Mouse (Mus musculus) embryonic fibroblast, embryonic 13.5 days (primary cell): ENCODE data around the gene Lamb2. TPM values are rescaled to one million over a fixed set of nuclear protein-coding genes. Genes with fewer than 3 reads are reported as not detected.

Experiments used
- H3K27ac ChIP-seq: 2 replicates; pipeline ENCODE4 v1.5.1; 2012; ENCODE audit warnings: low read length, control low read depth, inconsistent platforms; ENCODE audit not compliant: insufficient read depth
- H3K4me1 ChIP-seq: 2 replicates; pipeline ENCODE4 v1.6.1; 2011; ENCODE audit warnings: low read length; ENCODE audit not compliant: control insufficient read depth, insufficient read depth
- H3K4me3 ChIP-seq: 2 replicates; pipeline ENCODE4 v1.5.1; 2011; ENCODE audit warnings: mild to moderate bottlenecking, control low read depth, low read length; ENCODE audit not compliant: insufficient read depth
- CTCF ChIP-seq: IDR thresholded peaks from 2 replicates; pipeline ENCODE4 v1.5.1; 2011; ENCODE audit warnings: mild to moderate bottlenecking, control low read depth, low read length, moderate library complexity, borderline replicate concordance; ENCODE audit not compliant: insufficient read depth
- POLR2A ChIP-seq: IDR thresholded peaks from 2 replicates; pipeline ENCODE4 v1.6.1; 2011; ENCODE audit warnings: low read depth, mild to moderate bottlenecking, control low read depth, low read length, moderate library complexity
- polyA plus RNA-seq: library from polyadenylated mRNA; stranded (reverse); fragments of >200 nt; gene quantifications from 2 replicates; pipeline ENCODE4 v1.2.4, GENCODE M21; 2011; ENCODE audit warnings: low read depth; ENCODE audit not compliant: missing spikeins, insufficient read length

The Lamb2 gene
- polyA plus RNA-seq, 1 experiment = 152 TPM

- TF ChIP-seq CTCF (no peak), POLR2A (no peak)
- Histone ChIP-seq H3K4me3 (no peak overlapping the region), H3K27ac (no peak overlapping the region), H3K4me1 (no peaks in the 10 kb centered on the region)
Observed at GRCm38 (mm10) chr9:108489215-108489614, 9.7 kb downstream of the Lamb2 start.

GRCm38 (mm10) chr9:108489702-108490558 lies 10.4 kb downstream of the Lamb2 start:
- Histone ChIP-seq H3K27ac (peak overlapping the region; percentile 23), H3K4me3 (peak overlapping the region; percentile 8; the same call in 1 of the 2 replicates), H3K4me1 (no peaks in the 10 kb centered on the region)
- TF ChIP-seq POLR2A (no peak; the same call in 1 of the 2 replicates), CTCF (no peak)

DNA sequence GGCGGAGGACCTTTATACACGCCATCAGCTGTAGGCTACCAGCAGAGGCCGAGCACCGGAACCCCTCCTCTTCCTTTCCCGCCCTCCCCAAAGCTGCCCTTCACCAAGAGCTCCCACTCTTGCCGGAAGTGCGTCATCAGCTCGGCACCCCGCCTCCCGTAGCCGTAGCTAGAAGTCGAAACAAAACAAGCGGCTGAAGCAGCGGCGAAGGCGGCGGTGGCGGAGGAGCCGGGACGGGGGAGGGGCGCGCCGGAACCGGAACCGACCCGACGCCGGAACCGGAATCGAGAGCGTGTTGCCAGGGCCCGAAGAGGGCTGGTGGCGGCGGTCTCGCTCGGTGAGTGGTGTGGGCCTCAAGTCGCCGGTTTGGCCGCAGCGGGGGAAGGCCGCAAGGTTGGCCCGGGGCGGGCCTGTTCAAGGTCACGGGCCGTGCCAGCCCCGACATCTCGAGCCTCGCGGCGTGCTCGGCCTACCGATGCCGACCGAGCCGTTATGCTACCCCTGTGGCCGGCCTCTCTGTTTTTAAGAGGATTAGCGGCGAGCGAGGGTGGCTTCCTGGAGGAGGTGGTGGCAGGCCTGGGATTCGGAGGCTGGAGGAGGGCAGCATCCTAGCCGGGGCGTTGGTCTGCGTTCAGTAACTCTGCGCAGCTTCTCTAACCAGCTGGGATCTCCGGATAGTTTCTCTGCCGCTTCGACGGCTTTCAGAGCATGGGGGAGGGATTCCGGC lies 11.2 kb downstream of the Lamb2 start, which contains the start of gene Usp19:
TSS of gene Usp19 (plus strand) at position 44 of the 727 bp plus-strand sequence.
- no peak for TF ChIP-seq CTCF
- peak; percentile 50 for TF ChIP-seq POLR2A
- H3K4me1 ChIP-seq = no peaks in the 10 kb centered on the region
- H3K27ac ChIP-seq = peak within 1 kb of the TSS; percentile 95
- peak within 1 kb of the TSS; percentile 97 for H3K4me3 ChIP-seq

DNA sequence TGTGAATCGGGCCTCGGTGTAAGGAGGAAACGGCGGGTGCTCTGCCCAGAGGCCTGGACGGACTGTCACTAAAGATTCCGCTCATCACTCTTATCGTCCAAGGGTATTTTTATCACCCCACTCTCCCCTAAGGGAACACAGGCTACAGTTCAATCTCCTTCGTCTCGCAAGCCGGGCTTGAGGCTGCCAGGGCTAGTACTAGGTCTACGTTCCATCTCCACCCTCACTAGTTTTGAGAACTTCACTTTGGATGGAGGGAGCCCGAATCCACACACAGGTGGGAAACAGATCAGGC lies 11.7 kb downstream of the Lamb2 start:
- peak overlapping the region; percentile 95 for H3K27ac ChIP-seq
- peak overlapping the region; percentile 97 for H3K4me3 ChIP-seq
- no peak for TF ChIP-seq CTCF
- no peak for TF ChIP-seq POLR2A
- no peaks in the 10 kb centered on the region for H3K4me1 ChIP-seq

GRCm38 (mm10) chr9:108492043-108492750 lies 12.7 kb downstream of the Lamb2 start:
- H3K27ac ChIP-seq = peak overlapping the region; percentile 50
- peak overlapping the region; percentile 97 for H3K4me3 ChIP-seq
- TF ChIP-seq POLR2A (peak; percentile 58; the same call in 1 of the 2 replicates), CTCF (no peak)
- H3K4me1 ChIP-seq = no peaks in the 10 kb centered on the region

- no peaks in the 10 kb centered on the region for H3K4me1 ChIP-seq
- TF ChIP-seq POLR2A = no peak
- no peak for TF ChIP-seq CTCF
- H3K27ac ChIP-seq = no peak overlapping the region
- H3K4me3 ChIP-seq = no peak overlapping the region
Observed at GRCm38 (mm10) chr9:108493246-108493645, 13.7 kb downstream of the Lamb2 start.

DNA sequence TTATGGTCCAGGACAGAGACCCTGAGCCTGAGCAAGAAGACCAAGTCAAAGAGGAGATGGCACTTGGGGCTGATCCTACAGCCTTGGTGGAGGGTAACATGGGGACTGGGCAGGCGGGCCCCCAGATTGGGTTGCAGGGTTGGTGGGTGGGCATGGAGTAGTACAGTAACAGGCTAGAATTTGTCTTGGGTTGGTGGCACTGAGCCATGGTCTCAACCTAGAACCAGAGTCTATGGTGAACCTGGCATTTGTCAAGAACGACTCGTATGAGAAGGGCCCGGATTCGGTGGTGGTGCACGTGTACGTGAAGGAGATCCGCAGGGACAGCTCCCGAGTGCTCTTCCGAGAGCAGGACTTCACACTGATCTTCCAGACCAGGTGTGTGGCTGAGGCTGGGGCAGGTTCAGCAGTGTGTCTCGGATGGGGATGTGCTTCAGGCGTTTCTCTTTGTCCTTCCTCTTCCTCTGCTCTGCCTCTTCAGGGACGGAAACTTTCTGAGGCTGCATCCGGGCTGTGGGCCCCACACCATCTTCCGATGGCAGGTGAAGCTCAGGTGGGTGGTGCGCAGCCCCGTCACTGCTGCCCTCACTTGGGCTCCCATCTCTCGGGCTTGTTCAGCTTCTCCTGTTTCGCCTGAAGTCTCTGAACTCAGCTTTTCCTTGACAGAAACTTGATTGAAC lies 14.8 kb downstream of the Lamb2 start:
- TF ChIP-seq POLR2A (no peak), CTCF (no peak)
- Histone ChIP-seq H3K27ac (no peak overlapping the region), H3K4me3 (no peak overlapping the region), H3K4me1 (no peaks in the 10 kb centered on the region)

DNA sequence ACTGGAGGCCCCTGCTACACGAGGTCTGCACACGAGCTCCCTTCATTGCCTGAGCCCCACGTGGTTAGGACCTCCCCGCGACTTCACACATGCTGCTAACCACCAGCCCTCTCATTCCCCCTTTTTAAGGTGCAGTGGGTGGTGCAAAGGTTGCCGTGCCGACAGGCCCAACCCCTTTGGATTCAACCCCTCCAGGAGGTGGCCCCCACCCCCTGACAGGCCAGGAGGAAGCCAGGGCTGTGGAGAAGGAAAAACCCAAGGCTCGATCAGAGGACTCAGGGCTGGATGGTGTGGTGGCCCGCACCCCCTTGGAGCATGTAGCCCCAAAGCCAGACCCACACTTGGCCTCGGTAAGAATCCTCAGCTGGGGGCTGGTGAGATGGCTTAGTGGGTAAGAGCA lies 15.4 kb downstream of the Lamb2 start:
- no peak overlapping the region for H3K27ac ChIP-seq
- TF ChIP-seq CTCF = no peak
- no peak for TF ChIP-seq POLR2A
- H3K4me1 ChIP-seq = no peaks in the 10 kb centered on the region
- H3K4me3 ChIP-seq = no peak overlapping the region

DNA sequence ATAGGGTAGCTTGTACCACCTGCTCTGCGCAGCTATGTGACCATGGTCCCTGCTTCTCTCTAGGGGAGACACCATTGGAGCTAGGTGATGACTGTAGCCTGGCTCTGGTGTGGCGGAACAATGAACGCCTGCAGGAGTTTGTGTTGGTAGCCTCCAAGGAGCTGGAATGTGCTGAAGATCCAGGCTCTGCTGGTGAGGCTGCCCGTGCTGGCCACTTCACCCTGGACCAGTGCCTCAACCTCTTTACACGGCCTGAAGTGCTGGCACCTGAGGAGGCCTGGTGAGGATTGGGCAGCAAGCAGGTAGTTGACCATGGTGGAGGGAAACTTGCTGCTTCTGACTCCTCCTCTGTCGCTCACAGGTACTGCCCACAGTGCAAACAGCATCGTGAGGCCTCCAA lies 19.7 kb downstream of the Lamb2 start:
- no peaks in the 10 kb centered on the region for H3K4me1 ChIP-seq
- no peak for TF ChIP-seq CTCF
- TF ChIP-seq POLR2A = no peak
- H3K27ac ChIP-seq = no peak overlapping the region
- H3K4me3 ChIP-seq = no peak overlapping the region
